Mouse (Mus musculus): ENCODE measurements around the gene Nxn. TPM values are rescaled to one million over a fixed set of nuclear protein-coding genes. Genes with fewer than 3 reads are reported as not detected.

Gene Nxn
- polyA plus RNA-seq, 1 experiment from 2014 or later = 14.9 TPM

- Histone ChIP-seq H3K4me1 (replicated peaks; ENCODE audit: control insufficient read depth, insufficient read depth, low read length) (no peaks in the 10 kb centered on the region), H3K9ac (ENCODE audit: low read depth, low read length) (no peak overlapping the region), H3K27me3 (replicated peaks; ENCODE audit: control insufficient read depth, insufficient read depth, low read length) (no peaks in the 10 kb centered on the region), H3K27ac (ENCODE audit: low read depth, low read length) (peak overlapping the region; percentile 35; the same call in 1 of the 2 replicates), H3K4me2 (replicated peaks; ENCODE audit: low read depth) (no peak overlapping the region), H3K4me3 (ENCODE audit: low read depth, low read length) (no peak overlapping the region), H3K9me3 (ENCODE audit: control insufficient read depth) (no peaks in the 10 kb centered on the region), H3K36me3 (ENCODE audit: control insufficient read depth, insufficient read depth) (peaks cover 17% of the 10 kb centered on the region; the same call in 1 of the 2 replicates)
- peak; percentile 94 for TF ChIP-seq CTCF (IDR thresholded peaks at IDR 0.05; ENCODE audit: low read depth)
- ATAC-seq = peak; percentile 67
- WGBS = 47% methylated on average over 5 of the region's 5 CpGs
These were observed 145.6 kb downstream of the Nxn start for GRCm38 (mm10) chr11:76253145-76253917.

GRCm38 (mm10) chr11:76252036-76252435 is 146.9 kb downstream of the Nxn start:
- ATAC-seq = no peak
- Histone ChIP-seq H3K4me2 (replicated peaks; ENCODE audit: low read depth) (no peak overlapping the region), H3K36me3 (ENCODE audit: control insufficient read depth, insufficient read depth) (peaks cover 12% of the 10 kb centered on the region; the same call in 1 of the 2 replicates), H3K4me3 (ENCODE audit: low read depth, low read length) (no peak overlapping the region), H3K27me3 (replicated peaks; ENCODE audit: control insufficient read depth, insufficient read depth, low read length) (no peaks in the 10 kb centered on the region), H3K9ac (ENCODE audit: low read depth, low read length) (no peak overlapping the region), H3K4me1 (replicated peaks; ENCODE audit: control insufficient read depth, insufficient read depth, low read length) (no peaks in the 10 kb centered on the region), H3K27ac (ENCODE audit: low read depth, low read length) (no peak overlapping the region), H3K9me3 (ENCODE audit: control insufficient read depth) (no peaks in the 10 kb centered on the region)
- no peak for TF ChIP-seq CTCF (IDR thresholded peaks at IDR 0.05; ENCODE audit: low read depth)
- WGBS = 53% methylated on average over 3 of the region's 3 CpGs

- Histone ChIP-seq H3K9ac (ENCODE audit: low read depth, low read length) (no peak overlapping the region), H3K4me1 (replicated peaks; ENCODE audit: control insufficient read depth, insufficient read depth, low read length) (no peaks in the 10 kb centered on the region), H3K27ac (ENCODE audit: low read depth, low read length) (no peak overlapping the region), H3K27me3 (replicated peaks; ENCODE audit: control insufficient read depth, insufficient read depth, low read length) (no peaks in the 10 kb centered on the region), H3K4me3 (ENCODE audit: low read depth, low read length) (no peak overlapping the region), H3K4me2 (replicated peaks; ENCODE audit: low read depth) (no peak overlapping the region), H3K9me3 (ENCODE audit: control insufficient read depth) (no peaks in the 10 kb centered on the region), H3K36me3 (ENCODE audit: control insufficient read depth, insufficient read depth) (peaks cover 12% of the 10 kb centered on the region; the same call in 1 of the 2 replicates)
- 44% methylated on average over 2 of the region's 2 CpGs for whole genome bisulfite sequencing
- TF ChIP-seq CTCF (IDR thresholded peaks at IDR 0.05; ENCODE audit: low read depth) = peak; percentile 44
- ATAC-seq = no peak
These were observed 151.7 kb downstream of the Nxn start for GRCm38 (mm10) chr11:76247239-76247638.

GRCm38 (mm10) chr11:76246439-76246838 is 152.5 kb downstream of the Nxn start:
- no peak for TF ChIP-seq CTCF (IDR thresholded peaks at IDR 0.05; ENCODE audit: low read depth)
- Histone ChIP-seq H3K9ac (ENCODE audit: low read depth, low read length) (no peak overlapping the region), H3K4me1 (replicated peaks; ENCODE audit: control insufficient read depth, insufficient read depth, low read length) (no peaks in the 10 kb centered on the region), H3K9me3 (ENCODE audit: control insufficient read depth) (no peaks in the 10 kb centered on the region), H3K27ac (ENCODE audit: low read depth, low read length) (no peak overlapping the region), H3K36me3 (ENCODE audit: control insufficient read depth, insufficient read depth) (peaks cover 12% of the 10 kb centered on the region; the same call in 1 of the 2 replicates), H3K4me3 (ENCODE audit: low read depth, low read length) (no peak overlapping the region), H3K4me2 (replicated peaks; ENCODE audit: low read depth) (no peak overlapping the region), H3K27me3 (replicated peaks; ENCODE audit: control insufficient read depth, insufficient read depth, low read length) (no peaks in the 10 kb centered on the region)
- no peak for ATAC-seq

GRCm38 (mm10) chr11:76243811-76244546 is 155.0 kb downstream of the Nxn start:
- Histone ChIP-seq H3K4me3 (ENCODE audit: low read depth, low read length) (peak overlapping the region; percentile 94), H3K27ac (ENCODE audit: low read depth, low read length) (peak overlapping the region; percentile 15; the same call in 1 of the 2 replicates), H3K9ac (ENCODE audit: low read depth, low read length) (peak overlapping the region; percentile 79), H3K27me3 (replicated peaks; ENCODE audit: control insufficient read depth, insufficient read depth, low read length) (no peaks in the 10 kb centered on the region), H3K36me3 (ENCODE audit: control insufficient read depth, insufficient read depth) (peaks cover 23% of the 10 kb centered on the region), H3K9me3 (ENCODE audit: control insufficient read depth) (no peaks in the 10 kb centered on the region), H3K4me2 (replicated peaks; ENCODE audit: low read depth) (peak overlapping the region; percentile 78), H3K4me1 (replicated peaks; ENCODE audit: control insufficient read depth, insufficient read depth, low read length) (no peaks in the 10 kb centered on the region)
- no peak; the same call in 1 of the 2 replicates for ATAC-seq
- TF ChIP-seq CTCF (IDR thresholded peaks at IDR 0.05; ENCODE audit: low read depth) = no peak
- 2% methylated on average over 34 of the region's 34 CpGs for WGBS

Measured in intestine, postnatal 0 days (tissue).